Mouse (Mus musculus): ENCODE results near the gene Arhgap29. TPM values are rescaled to one million over a fixed set of nuclear protein-coding genes. Genes with fewer than 3 reads are reported as not detected.

Gene Arhgap29
- 65.1 and 68.4 TPM in 2 replicates for polyA plus RNA-seq (2014; fragmentation: Nextera tagmentation; extraction: Ambion mirVana)

DNA sequence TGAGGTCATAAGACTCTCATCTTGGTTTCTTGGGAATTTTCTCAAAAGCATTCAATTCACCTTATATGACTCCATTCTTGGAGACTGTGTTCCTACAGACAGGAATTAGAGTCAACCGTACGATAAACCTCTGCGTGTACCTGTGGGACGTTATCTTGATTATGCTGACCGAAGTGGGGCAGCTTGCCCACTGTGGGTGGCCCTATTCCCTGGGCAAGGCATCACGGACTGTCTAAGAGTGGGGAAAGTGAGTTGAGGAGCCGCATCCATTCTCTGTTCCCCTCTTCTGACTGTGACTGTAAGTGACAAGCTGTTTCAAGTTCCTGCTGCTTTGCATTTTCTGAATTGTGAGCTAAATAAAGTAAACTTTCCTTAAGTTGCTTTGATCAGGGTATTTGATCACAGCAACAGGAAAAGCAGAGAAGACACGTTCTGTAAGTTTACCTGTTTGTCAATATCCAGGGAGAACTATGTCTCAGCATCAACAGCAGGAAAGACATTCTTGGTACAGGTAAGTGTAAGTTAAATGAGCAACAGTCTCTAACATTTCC, at the start of gene Arhgap29:
TSS of gene Arhgap29 (plus strand) at position 501 of the 551 bp plus-strand sequence.
- H3K4me1 ChIP-seq (ENCODE audit: control insufficient read depth in 2 of 2, insufficient read depth in 2 of 2, low read length in 2 of 2) = 0 out of 4 replicates have a peak, but pooled peaks cover 0 to 2% of the 10 kb centered on the region in 2 experiments
- 87% methylated on average over 8 of the region's 8 CpGs for WGBS
- peak within 1 kb of the TSS; percentile 78 to 83 for H3K27ac ChIP-seq (replicated peaks in 1 of 2; ENCODE audit: control insufficient read depth in 1 of 2, insufficient read depth in 1 of 2, low read depth in 2 of 2, low read length in 2 of 2)
- H3K27me3 ChIP-seq (ENCODE audit: control insufficient read depth, insufficient read depth, low read length) = no peaks in the 10 kb centered on the region
- H3K4me2 ChIP-seq (ENCODE audit: low read length) = peak within 1 kb of the TSS; percentile 77
- ATAC-seq (ENCODE audit: insufficient number of reproducible peaks, insufficient read depth, low FRiP score, low read depth) = no peak
- H3K36me3 ChIP-seq (ENCODE audit: control insufficient read depth, insufficient read depth, low read length) = no peaks in the 10 kb centered on the region
- peaks cover 4% of the 10 kb centered on the region; the same call in 1 of the 2 replicates for H3K9me3 ChIP-seq (ENCODE audit: control insufficient read depth, low read length)
- H3K4me3 ChIP-seq (ENCODE audit: control insufficient read depth in 1 of 2, insufficient read depth in 1 of 2, low read depth in 1 of 2, low read length in 2 of 2) = peak within 1 kb of the TSS; percentile 90 to 94
- peak within 1 kb of the TSS; percentile 92 for H3K9ac ChIP-seq (ENCODE audit: low read length)

DNA sequence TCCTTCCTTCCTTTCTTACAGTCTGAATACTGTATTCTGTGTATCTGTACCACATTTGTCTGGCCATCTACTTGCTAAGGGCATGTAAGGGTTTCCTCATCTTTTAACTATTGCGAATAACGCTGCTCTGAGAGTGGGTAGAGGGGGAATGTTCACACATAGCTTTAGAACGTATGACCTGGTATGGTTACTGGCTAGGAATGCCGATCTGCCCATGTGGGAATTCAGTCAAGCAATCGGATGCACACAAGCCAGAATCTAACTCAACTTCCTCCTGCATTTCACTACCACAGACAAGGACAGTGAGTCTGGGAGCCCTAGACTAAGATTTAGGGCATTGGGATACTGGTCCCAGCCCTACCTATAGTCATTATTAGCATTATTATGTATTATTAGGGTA, 49.6 kb upstream of the Arhgap29 start:
- H3K4me3 ChIP-seq (ENCODE audit: control insufficient read depth in 1 of 2, insufficient read depth in 1 of 2, low read depth in 1 of 2, low read length in 2 of 2) = no peak overlapping the region
- no peaks in the 10 kb centered on the region for H3K36me3 ChIP-seq (ENCODE audit: control insufficient read depth, insufficient read depth, low read length)
- no peaks in the 10 kb centered on the region for H3K27me3 ChIP-seq (ENCODE audit: control insufficient read depth, insufficient read depth, low read length)
- no peaks in the 10 kb centered on the region for H3K9me3 ChIP-seq (ENCODE audit: control insufficient read depth, low read length)
- H3K9ac ChIP-seq (ENCODE audit: low read length) = no peak overlapping the region
- H3K4me1 ChIP-seq (ENCODE audit: control insufficient read depth in 2 of 2, insufficient read depth in 2 of 2, low read length in 2 of 2) = peaks cover 6 to 15% of the 10 kb centered on the region in 2 experiments; a peak in 3 of 4 replicates
- ATAC-seq (ENCODE audit: insufficient number of reproducible peaks, insufficient read depth, low FRiP score, low read depth) = no peak
- H3K4me2 ChIP-seq (ENCODE audit: low read length) = no peak overlapping the region
- no peak overlapping the region for H3K27ac ChIP-seq (replicated peaks in 1 of 2; ENCODE audit: control insufficient read depth in 1 of 2, insufficient read depth in 1 of 2, low read depth in 2 of 2, low read length in 2 of 2)
- WGBS = 66% methylated on average over 5 of the region's 5 CpGs

DNA sequence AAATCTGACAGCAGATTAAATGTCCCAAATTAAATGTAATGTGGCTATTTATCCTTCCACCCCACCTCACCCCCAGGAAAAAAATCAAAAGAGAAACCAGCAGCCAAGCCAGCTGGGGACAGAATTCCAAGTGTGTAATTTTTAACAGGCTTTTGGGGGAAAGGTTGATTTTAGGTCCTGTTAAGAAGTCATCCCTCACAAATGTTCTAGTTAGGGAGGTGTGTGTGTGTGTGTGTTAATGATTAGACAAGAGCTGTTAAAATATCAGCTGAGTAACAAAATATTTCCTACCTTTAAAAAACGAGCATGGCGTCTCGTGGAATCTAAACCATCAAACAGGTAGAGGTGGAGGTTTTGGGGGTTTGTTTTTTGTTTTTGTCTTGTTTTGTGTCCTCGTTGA, 49.1 kb upstream of the Arhgap29 start:
- H3K9ac ChIP-seq (ENCODE audit: low read length) = no peak overlapping the region
- no peaks in the 10 kb centered on the region for H3K9me3 ChIP-seq (ENCODE audit: control insufficient read depth, low read length)
- H3K27ac ChIP-seq (replicated peaks in 1 of 2; ENCODE audit: control insufficient read depth in 1 of 2, insufficient read depth in 1 of 2, low read depth in 2 of 2, low read length in 2 of 2) = no peak overlapping the region
- no peak for ATAC-seq (ENCODE audit: insufficient number of reproducible peaks, insufficient read depth, low FRiP score, low read depth)
- no peak overlapping the region for H3K4me2 ChIP-seq (ENCODE audit: low read length)
- H3K4me3 ChIP-seq (ENCODE audit: control insufficient read depth in 1 of 2, insufficient read depth in 1 of 2, low read depth in 1 of 2, low read length in 2 of 2) = no peak overlapping the region
- no peaks in the 10 kb centered on the region for H3K27me3 ChIP-seq (ENCODE audit: control insufficient read depth, insufficient read depth, low read length)
- peaks cover 6 to 15% of the 10 kb centered on the region in 2 experiments; a peak in 3 of 4 replicates for H3K4me1 ChIP-seq (ENCODE audit: control insufficient read depth in 2 of 2, insufficient read depth in 2 of 2, low read length in 2 of 2)
- H3K36me3 ChIP-seq (ENCODE audit: control insufficient read depth, insufficient read depth, low read length) = no peaks in the 10 kb centered on the region
- WGBS = 74% methylated on average over 4 of the region's 4 CpGs

DNA sequence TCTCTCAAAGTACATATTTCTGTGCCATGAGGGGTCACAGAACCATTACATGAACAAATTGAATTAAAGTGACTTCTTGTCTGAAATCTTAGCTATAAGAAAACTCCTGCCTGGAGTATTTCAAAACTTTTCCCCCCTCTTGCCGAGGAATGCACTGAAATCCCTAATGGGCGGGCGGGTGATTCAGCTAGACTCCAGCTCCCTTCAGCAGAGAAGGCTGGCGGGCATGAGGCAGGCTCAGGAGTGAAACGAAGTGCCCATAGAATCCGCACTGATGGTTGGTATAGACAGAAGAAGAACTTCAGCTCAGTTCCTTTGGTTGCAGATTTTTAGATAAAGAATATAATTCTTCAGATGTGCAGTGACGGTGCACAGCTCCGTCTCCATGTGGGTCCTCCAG, 48.6 kb upstream of the Arhgap29 start:
- H3K9me3 ChIP-seq (ENCODE audit: control insufficient read depth, low read length) = no peaks in the 10 kb centered on the region
- no peak overlapping the region for H3K4me2 ChIP-seq (ENCODE audit: low read length)
- no peaks in the 10 kb centered on the region for H3K27me3 ChIP-seq (ENCODE audit: control insufficient read depth, insufficient read depth, low read length)
- no peak for ATAC-seq (ENCODE audit: insufficient number of reproducible peaks, insufficient read depth, low FRiP score, low read depth)
- WGBS = 66% methylated on average over 8 of the region's 8 CpGs
- H3K9ac ChIP-seq (ENCODE audit: low read length) = no peak overlapping the region
- no peak overlapping the region for H3K27ac ChIP-seq (replicated peaks in 1 of 2; ENCODE audit: control insufficient read depth in 1 of 2, insufficient read depth in 1 of 2, low read depth in 2 of 2, low read length in 2 of 2)
- H3K4me1 ChIP-seq (ENCODE audit: control insufficient read depth in 2 of 2, insufficient read depth in 2 of 2, low read length in 2 of 2) = peaks cover 6 to 15% of the 10 kb centered on the region in 2 experiments; a peak in 3 of 4 replicates
- no peaks in the 10 kb centered on the region for H3K36me3 ChIP-seq (ENCODE audit: control insufficient read depth, insufficient read depth, low read length)
- H3K4me3 ChIP-seq (ENCODE audit: control insufficient read depth in 1 of 2, insufficient read depth in 1 of 2, low read depth in 1 of 2, low read length in 2 of 2) = no peak overlapping the region

DNA sequence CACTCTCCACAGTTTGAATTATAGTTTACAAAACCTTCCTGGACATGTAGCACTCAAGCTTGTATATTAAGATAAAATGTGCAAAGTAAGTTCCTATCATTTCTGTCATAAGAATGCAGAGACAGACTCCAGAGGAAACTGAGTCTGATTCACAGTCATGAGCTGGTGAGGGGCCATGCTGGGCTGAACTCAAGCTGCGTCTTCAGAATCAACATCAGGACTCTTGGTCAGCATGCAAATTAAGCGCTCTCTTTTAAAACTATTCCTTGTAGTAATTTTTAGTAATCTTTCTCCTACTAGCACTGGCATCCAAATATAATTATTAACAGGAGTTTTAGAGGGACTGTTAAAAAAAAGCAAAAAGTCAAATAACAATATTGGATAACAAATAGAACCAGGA, 47.9 kb upstream of the Arhgap29 start:
- Histone ChIP-seq H3K9me3 (ENCODE audit: control insufficient read depth, low read length) (no peaks in the 10 kb centered on the region), H3K36me3 (ENCODE audit: control insufficient read depth, insufficient read depth, low read length) (no peaks in the 10 kb centered on the region), H3K9ac (ENCODE audit: low read length) (no peak overlapping the region), H3K4me2 (ENCODE audit: low read length) (no peak overlapping the region), H3K27me3 (ENCODE audit: control insufficient read depth, insufficient read depth, low read length) (no peaks in the 10 kb centered on the region), H3K4me1 (ENCODE audit: control insufficient read depth in 2 of 2, insufficient read depth in 2 of 2, low read length in 2 of 2) (peaks cover 6 to 15% of the 10 kb centered on the region in 2 experiments; a peak in 3 of 4 replicates), H3K4me3 (ENCODE audit: control insufficient read depth in 1 of 2, insufficient read depth in 1 of 2, low read depth in 1 of 2, low read length in 2 of 2) (no peak overlapping the region), H3K27ac (replicated peaks in 1 of 2; ENCODE audit: control insufficient read depth in 1 of 2, insufficient read depth in 1 of 2, low read depth in 2 of 2, low read length in 2 of 2) (no peak overlapping the region)
- WGBS = 85% methylated on average over 2 of the region's 2 CpGs
- ATAC-seq (ENCODE audit: insufficient number of reproducible peaks, insufficient read depth, low FRiP score, low read depth) = no peak

DNA sequence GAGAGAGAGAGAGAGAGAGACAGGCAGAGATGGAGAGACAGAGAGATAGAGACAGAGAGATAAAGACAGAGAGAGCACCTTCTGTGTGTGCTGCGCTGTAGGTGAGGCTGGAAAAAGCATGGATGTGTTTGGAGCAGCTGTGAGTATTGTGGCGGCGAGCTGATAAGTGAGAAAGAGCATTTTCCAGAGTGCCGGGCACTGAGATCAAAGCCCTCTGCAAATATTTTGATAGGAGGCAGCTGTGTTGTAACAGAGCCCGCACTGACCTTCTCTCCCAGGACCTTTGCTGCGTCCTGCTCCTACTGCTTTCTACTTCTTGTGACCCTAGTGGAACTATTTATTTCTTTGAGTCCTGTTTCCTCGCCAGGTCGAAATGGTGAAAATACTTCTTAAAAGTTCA, 45.7 kb upstream of the Arhgap29 start:
- Histone ChIP-seq H3K4me2 (ENCODE audit: low read length) (peak overlapping the region; percentile 22; the same call in 1 of the 2 replicates), H3K9ac (ENCODE audit: low read length) (no peak overlapping the region), H3K4me3 (ENCODE audit: control insufficient read depth in 1 of 2, insufficient read depth in 1 of 2, low read depth in 1 of 2, low read length in 2 of 2) (no peak overlapping the region), H3K9me3 (ENCODE audit: control insufficient read depth, low read length) (no peaks in the 10 kb centered on the region), H3K36me3 (ENCODE audit: control insufficient read depth, insufficient read depth, low read length) (no peaks in the 10 kb centered on the region), H3K27me3 (ENCODE audit: control insufficient read depth, insufficient read depth, low read length) (no peaks in the 10 kb centered on the region), H3K4me1 (ENCODE audit: control insufficient read depth in 2 of 2, insufficient read depth in 2 of 2, low read length in 2 of 2) (peaks cover 6 to 15% of the 10 kb centered on the region in 2 experiments; a peak in 3 of 4 replicates), H3K27ac (replicated peaks in 1 of 2; ENCODE audit: control insufficient read depth in 1 of 2, insufficient read depth in 1 of 2, low read depth in 2 of 2, low read length in 2 of 2) (peak overlapping the region in 1 of 2 experiments; percentile 16; a peak in 2 of 4 replicates)
- ATAC-seq (ENCODE audit: insufficient number of reproducible peaks, insufficient read depth, low FRiP score, low read depth) = peak; percentile 39; the same call in 1 of the 2 replicates
- 10% methylated on average over 8 of the region's 8 CpGs for WGBS

DNA sequence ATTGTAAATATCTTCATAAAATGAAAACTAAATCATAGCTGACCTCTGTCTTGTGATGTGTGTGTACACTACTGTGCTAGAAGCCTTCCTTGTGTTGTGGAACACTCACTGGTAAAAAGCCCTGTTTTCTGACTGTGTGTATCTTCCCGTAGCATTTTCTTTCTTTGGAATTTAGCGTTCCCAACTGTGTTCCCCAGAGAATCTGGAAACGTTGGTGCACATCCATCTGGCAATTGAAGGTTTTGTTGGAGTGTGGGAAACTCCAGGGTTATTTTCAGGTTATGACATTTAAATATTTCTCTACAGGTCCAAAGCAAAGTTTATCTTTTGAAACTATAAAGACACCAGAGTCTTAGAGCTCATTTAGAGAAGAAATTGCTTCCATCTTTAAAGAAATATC, 43.2 kb upstream of the Arhgap29 start:
- 59% methylated on average over 3 of the region's 3 CpGs for WGBS
- Histone ChIP-seq H3K36me3 (ENCODE audit: control insufficient read depth, insufficient read depth, low read length) (no peaks in the 10 kb centered on the region), H3K4me1 (ENCODE audit: control insufficient read depth in 2 of 2, insufficient read depth in 2 of 2, low read length in 2 of 2) (peaks cover 6 to 19% of the 10 kb centered on the region in 2 experiments), H3K27ac (replicated peaks in 1 of 2; ENCODE audit: control insufficient read depth in 1 of 2, insufficient read depth in 1 of 2, low read depth in 2 of 2, low read length in 2 of 2) (no peak overlapping the region), H3K9me3 (ENCODE audit: control insufficient read depth, low read length) (no peaks in the 10 kb centered on the region), H3K4me2 (ENCODE audit: low read length) (no peak overlapping the region), H3K9ac (ENCODE audit: low read length) (no peak overlapping the region), H3K4me3 (ENCODE audit: control insufficient read depth in 1 of 2, insufficient read depth in 1 of 2, low read depth in 1 of 2, low read length in 2 of 2) (no peak overlapping the region), H3K27me3 (ENCODE audit: control insufficient read depth, insufficient read depth, low read length) (no peaks in the 10 kb centered on the region)
- ATAC-seq (ENCODE audit: insufficient number of reproducible peaks, insufficient read depth, low FRiP score, low read depth) = no peak

DNA sequence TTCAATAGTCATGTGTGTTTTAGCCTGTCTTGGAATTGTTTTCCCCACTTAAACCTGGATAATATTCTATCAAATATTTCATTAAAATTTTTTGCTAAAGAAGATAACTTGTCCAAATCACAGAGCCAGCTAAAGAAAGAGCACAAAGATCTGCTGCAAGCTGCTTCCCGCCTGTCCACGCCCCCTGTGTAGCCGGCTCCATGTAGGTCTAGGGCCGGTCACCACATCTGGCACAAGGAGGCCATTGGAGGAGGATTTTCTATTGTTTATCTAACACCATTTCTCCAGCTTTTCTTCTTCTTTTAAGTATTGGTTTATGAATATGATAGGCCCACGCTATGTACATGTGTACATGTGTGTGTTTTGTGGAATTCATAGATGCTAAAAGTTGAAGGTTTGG, 38.9 kb upstream of the Arhgap29 start:
- Histone ChIP-seq H3K4me1 (ENCODE audit: control insufficient read depth in 2 of 2, insufficient read depth in 2 of 2, low read length in 2 of 2) (peaks cover 0 to 4% of the 10 kb centered on the region in 2 experiments; a peak in 3 of 4 replicates), H3K4me2 (ENCODE audit: low read length) (no peak overlapping the region), H3K9me3 (ENCODE audit: control insufficient read depth, low read length) (no peaks in the 10 kb centered on the region), H3K27ac (replicated peaks in 1 of 2; ENCODE audit: control insufficient read depth in 1 of 2, insufficient read depth in 1 of 2, low read depth in 2 of 2, low read length in 2 of 2) (peak overlapping the region in 1 of 2 experiments; percentile 83; a peak in 2 of 4 replicates), H3K27me3 (ENCODE audit: control insufficient read depth, insufficient read depth, low read length) (no peaks in the 10 kb centered on the region), H3K9ac (ENCODE audit: low read length) (no peak overlapping the region), H3K4me3 (ENCODE audit: control insufficient read depth in 1 of 2, insufficient read depth in 1 of 2, low read depth in 1 of 2, low read length in 2 of 2) (no peak overlapping the region), H3K36me3 (ENCODE audit: control insufficient read depth, insufficient read depth, low read length) (no peaks in the 10 kb centered on the region)
- no peak for ATAC-seq (ENCODE audit: insufficient number of reproducible peaks, insufficient read depth, low FRiP score, low read depth)
- WGBS = 80% methylated on average over 5 of the region's 5 CpGs

Data from heart, embryonic 14.5 days (tissue).